Mouse (Mus musculus) hindbrain, embryonic 13.5 days (tissue): ENCODE data around the gene Pfas. TPM values are rescaled to one million over a fixed set of nuclear protein-coding genes. Genes with fewer than 3 reads are reported as not detected.

ENCODE experiments used
- ATAC-seq: fragments of 200-750 bp; cut with Nextera tagmentation; 2 replicates; pipeline ENCODE4 v1.8.0; 2017; ENCODE audit warnings: moderate TSS enrichment; ENCODE audit not compliant: low FRiP score
- H3K27ac ChIP-seq: fragments of 300-500 bp; sonication (generic); 2 replicates; pipeline ENCODE4 v1.5.1; 2015; ENCODE audit warnings: inconsistent platforms, mild to moderate bottlenecking, moderate library complexity
- H3K27me3 ChIP-seq: fragments of 300-500 bp; sonication (generic); 2 replicates; pipeline ENCODE4 v1.6.1; 2015; ENCODE audit warnings: mild to moderate bottlenecking, inconsistent platforms
- H3K36me3 ChIP-seq: fragments of 300-500 bp; sonication (generic); 2 replicates; pipeline ENCODE4 v1.6.1; 2015; ENCODE audit warnings: mild to moderate bottlenecking, inconsistent platforms
- H3K4me1 ChIP-seq: fragments of 300-500 bp; sonication (generic); replicated peaks from 2 replicates; pipeline ENCODE4 v1.6.1; 2015; ENCODE audit warnings: inconsistent platforms
- H3K4me2 ChIP-seq: fragments of 300-500 bp; sonication (generic); 2 replicates; pipeline ENCODE4 v1.6.1; 2015; ENCODE audit warnings: inconsistent platforms, mild to moderate bottlenecking, moderate library complexity
- H3K4me3 ChIP-seq: fragments of 300-500 bp; sonication (generic); 2 replicates; pipeline ENCODE4 v1.5.1; 2015; ENCODE audit warnings: mild to moderate bottlenecking, inconsistent platforms
- H3K9ac ChIP-seq: fragments of 300-500 bp; sonication (generic); 2 replicates; pipeline ENCODE4 v1.6.1; 2015; ENCODE audit warnings: mild to moderate bottlenecking, inconsistent platforms
- H3K9me3 ChIP-seq: fragments of 300-500 bp; sonication (generic); 2 replicates; pipeline ENCODE4 v1.6.1; 2016; ENCODE audit warnings: inconsistent platforms
- WGBS: fragments of 180-500 bp; shearing (Covaris S2); methylation state at CpG from one replicate; pipeline ENCODE4 v1.1.7; 2015; 5-methylcytosine and 5-hydroxymethylcytosine counted together
- polyA plus RNA-seq: library from polyadenylated mRNA; unstranded; fragments of >200 nt; fragmentation: Nextera tagmentation; extraction: Ambion mirVana; gene quantifications from 2 replicates; pipeline ENCODE4 v1.2.1, GENCODE M21; 2015

The Pfas gene
- 19.1 and 20.4 TPM in 2 replicates for polyA plus RNA-seq

- Histone ChIP-seq H3K36me3 (no peaks in the 10 kb centered on the region), H3K9me3 (no peaks in the 10 kb centered on the region), H3K4me2 (peak within 1 kb of the TSS; percentile 70), H3K27ac (peak within 1 kb of the TSS; percentile 46), H3K9ac (peak within 1 kb of the TSS; percentile 78), H3K4me3 (peak within 1 kb of the TSS; percentile 70), H3K27me3 (no peaks in the 10 kb centered on the region), H3K4me1 (peaks cover 26% of the 10 kb centered on the region)
- peak; percentile 79 for ATAC-seq
- WGBS, result 9% methylated on average over 38 of the region's 38 CpGs
These were observed at the start of gene Pfas for GRCm38 (mm10) chr11:69008182-69009121. Gene Pfas, minus strand, starts transcription at chr11:69008460.

DNA sequence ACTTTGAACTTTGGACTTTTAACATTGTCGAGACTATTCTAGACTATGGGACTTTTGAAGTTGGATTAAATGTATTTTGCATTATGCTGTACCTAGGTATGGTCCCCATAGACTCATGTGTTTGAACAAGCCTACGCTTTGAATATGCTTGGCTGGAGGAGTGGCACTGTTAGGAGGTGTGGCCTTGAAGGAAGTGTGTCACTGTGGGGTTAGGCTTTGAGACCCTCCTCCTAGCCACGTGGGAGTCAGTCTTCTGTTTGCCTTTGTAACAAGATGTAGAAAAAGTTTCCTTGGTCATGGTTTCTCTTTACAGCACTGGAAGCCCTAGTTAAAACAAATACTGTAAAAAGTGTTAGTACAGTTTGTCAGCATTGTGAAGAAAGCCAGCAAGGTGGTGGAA lies 45.6 kb upstream of the Pfas start:
- 82% methylated on average over 3 of the region's 3 CpGs for WGBS
- no peak for ATAC-seq
- Histone ChIP-seq H3K9me3 (no peaks in the 10 kb centered on the region), H3K27me3 (no peaks in the 10 kb centered on the region), H3K4me3 (no peak overlapping the region), H3K36me3 (no peaks in the 10 kb centered on the region), H3K4me1 (peaks cover 11% of the 10 kb centered on the region), H3K9ac (no peak overlapping the region), H3K27ac (no peak overlapping the region), H3K4me2 (no peak overlapping the region)

DNA sequence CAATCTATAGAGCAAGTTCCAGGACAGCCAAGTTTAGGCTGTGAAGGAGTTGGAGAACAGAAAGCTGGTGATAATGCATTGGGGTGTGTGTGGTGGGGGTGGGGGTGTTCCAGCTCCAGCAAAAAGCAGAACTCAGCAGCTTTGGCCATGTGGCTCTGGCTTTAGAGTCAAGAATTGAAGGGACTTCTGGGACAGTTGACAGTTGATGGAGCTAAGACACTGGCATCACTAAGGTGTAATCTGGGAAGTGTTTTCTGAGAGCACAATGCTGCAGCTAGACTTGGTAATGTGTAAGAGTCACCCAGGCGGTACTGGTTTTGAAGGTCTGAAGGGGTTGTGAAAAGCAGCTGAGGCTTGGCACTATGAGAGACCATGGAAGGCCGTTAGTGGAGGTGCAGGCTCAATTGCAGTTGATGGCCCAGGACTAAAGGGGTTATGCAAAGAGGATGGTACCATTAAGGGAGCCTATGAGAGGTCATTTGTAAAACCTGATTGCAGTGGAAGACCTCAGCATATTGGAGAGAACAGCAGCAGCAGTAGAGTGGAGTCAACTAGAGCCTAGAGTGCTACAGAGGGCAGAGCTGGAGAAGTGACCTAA lies 44.7 kb upstream of the Pfas start:
- ATAC-seq, result no peak
- Histone ChIP-seq H3K27me3 (no peaks in the 10 kb centered on the region), H3K4me3 (no peak overlapping the region), H3K36me3 (no peaks in the 10 kb centered on the region), H3K27ac (no peak overlapping the region), H3K4me2 (no peak overlapping the region), H3K9me3 (no peaks in the 10 kb centered on the region), H3K9ac (no peak overlapping the region), H3K4me1 (peaks cover 2% of the 10 kb centered on the region)
- 93% methylated on average over 2 of the region's 2 CpGs for WGBS

DNA sequence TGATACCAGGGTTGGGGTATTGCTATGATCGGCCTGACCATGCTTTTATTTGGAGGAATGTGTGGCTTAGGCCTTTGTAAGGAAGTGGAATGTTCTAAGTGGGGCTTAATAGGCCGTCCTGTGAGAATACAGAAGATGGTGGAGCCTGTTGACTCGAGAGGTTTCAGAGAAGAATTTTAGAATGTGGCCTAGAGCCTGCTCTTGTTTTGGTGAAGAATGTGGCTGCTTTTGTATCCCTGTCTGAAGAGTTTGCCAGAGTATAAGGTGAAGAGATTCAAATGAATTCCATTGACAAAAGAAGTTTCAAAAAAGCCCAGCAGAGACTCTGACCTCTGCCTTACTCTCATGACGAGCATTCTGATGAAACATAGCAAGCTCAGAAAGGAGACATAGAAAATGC lies 43.5 kb upstream of the Pfas start:
- WGBS, result 51% methylated on average over 4 of the region's 4 CpGs
- H3K9me3 ChIP-seq, result no peaks in the 10 kb centered on the region
- no peak for ATAC-seq
- no peak overlapping the region for H3K27ac ChIP-seq
- no peaks in the 10 kb centered on the region for H3K36me3 ChIP-seq
- H3K4me1 ChIP-seq, result peaks cover 10% of the 10 kb centered on the region
- no peak overlapping the region for H3K9ac ChIP-seq
- no peaks in the 10 kb centered on the region for H3K27me3 ChIP-seq
- no peak overlapping the region for H3K4me2 ChIP-seq
- H3K4me3 ChIP-seq, result no peak overlapping the region

DNA sequence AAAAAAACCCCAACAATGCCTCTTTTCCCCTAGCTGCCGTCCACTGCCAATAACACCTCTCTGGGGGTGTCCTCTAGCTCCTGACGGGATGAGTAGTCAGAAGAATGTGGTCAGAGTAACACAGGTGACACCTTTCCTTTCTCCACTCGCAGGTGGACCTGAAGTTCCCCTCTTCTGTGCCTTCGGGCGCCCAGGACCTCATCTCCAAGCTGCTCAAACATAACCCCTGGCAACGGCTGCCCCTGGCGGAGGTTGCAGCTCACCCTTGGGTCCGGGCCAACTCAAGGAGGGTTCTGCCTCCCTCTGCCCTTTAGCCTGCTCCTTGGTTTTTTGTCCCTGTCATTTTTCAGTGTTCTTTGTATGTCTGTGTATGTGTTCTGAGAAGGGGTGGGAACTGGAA lies 42.5 kb upstream of the Pfas start:
- Histone ChIP-seq H3K27ac (no peak overlapping the region), H3K27me3 (no peaks in the 10 kb centered on the region), H3K9me3 (no peaks in the 10 kb centered on the region), H3K4me3 (no peak overlapping the region), H3K36me3 (no peaks in the 10 kb centered on the region), H3K4me2 (no peak overlapping the region), H3K9ac (no peak overlapping the region), H3K4me1 (peaks cover 20% of the 10 kb centered on the region)
- 86% methylated on average over 8 of the region's 8 CpGs for WGBS
- ATAC-seq, result no peak

DNA sequence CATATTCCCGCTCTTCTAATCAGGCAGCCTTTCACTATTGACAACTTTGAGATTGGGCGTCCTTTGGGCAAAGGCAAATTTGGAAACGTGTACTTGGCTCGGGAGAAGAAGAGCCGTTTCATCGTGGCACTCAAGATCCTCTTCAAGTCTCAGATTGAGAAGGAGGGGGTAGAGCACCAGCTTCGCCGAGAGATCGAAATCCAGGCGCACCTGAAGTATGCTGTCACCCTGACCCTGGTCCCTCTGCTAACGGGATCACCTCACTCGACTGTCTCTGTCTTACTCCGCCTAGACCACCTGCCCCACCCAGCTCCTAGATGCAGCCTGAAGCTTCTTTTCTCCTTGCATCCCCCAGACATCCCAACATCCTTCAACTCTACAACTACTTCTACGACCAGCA lies 39.9 kb upstream of the Pfas start:
- Histone ChIP-seq H3K27ac (no peak overlapping the region), H3K9me3 (no peaks in the 10 kb centered on the region), H3K27me3 (no peaks in the 10 kb centered on the region), H3K4me2 (no peak overlapping the region), H3K4me1 (peaks cover 22% of the 10 kb centered on the region), H3K4me3 (no peak overlapping the region), H3K9ac (no peak overlapping the region), H3K36me3 (no peaks in the 10 kb centered on the region)
- no peak for ATAC-seq
- 94% methylated on average over 14 of the region's 14 CpGs for WGBS

DNA sequence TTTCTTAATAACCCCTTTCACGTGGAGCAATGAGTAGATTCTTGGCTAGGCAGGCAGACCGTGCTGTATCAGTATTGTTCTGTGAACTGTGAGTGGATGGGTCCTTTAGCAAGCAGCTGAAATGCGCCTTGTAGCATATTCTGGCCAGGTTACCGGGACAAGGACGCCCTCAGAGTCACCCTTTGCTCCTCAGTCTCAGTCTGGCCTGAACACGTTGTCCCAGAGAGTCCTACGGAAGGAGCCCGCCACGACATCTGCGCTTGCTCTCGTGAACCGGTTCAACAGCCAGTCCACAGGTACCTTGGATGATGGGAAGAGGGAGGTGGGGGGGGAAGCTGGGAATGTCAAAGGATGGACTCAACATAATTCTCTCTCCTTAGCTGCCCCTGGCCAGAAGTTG lies 39.3 kb upstream of the Pfas start:
- no peaks in the 10 kb centered on the region for H3K36me3 ChIP-seq
- peak overlapping the region; percentile 99; the same call in 1 of the 2 replicates for H3K4me2 ChIP-seq
- H3K9me3 ChIP-seq, result no peaks in the 10 kb centered on the region
- ATAC-seq, result no peak
- no peak overlapping the region for H3K9ac ChIP-seq
- no peak overlapping the region for H3K4me3 ChIP-seq
- H3K27me3 ChIP-seq, result no peaks in the 10 kb centered on the region
- H3K4me1 ChIP-seq, result peaks cover 22% of the 10 kb centered on the region
- 91% methylated on average over 12 of the region's 12 CpGs for WGBS
- H3K27ac ChIP-seq, result no peak overlapping the region

GRCm38 (mm10) chr11:69046395-69046774 lies 38.1 kb upstream of the Pfas start:
- Histone ChIP-seq H3K36me3 (no peaks in the 10 kb centered on the region), H3K4me2 (peak overlapping the region; percentile 99), H3K4me3 (peak overlapping the region; percentile 66), H3K27ac (no peak overlapping the region), H3K4me1 (peaks cover 22% of the 10 kb centered on the region), H3K27me3 (no peaks in the 10 kb centered on the region), H3K9ac (peak overlapping the region; percentile 65; the same call in 1 of the 2 replicates), H3K9me3 (no peaks in the 10 kb centered on the region)
- no peak for ATAC-seq
- WGBS, result 19% methylated on average over 9 of the region's 9 CpGs

- Histone ChIP-seq H3K36me3 (no peaks in the 10 kb centered on the region), H3K27ac (peak within 1 kb of the TSS; percentile 65), H3K4me1 (peaks cover 22% of the 10 kb centered on the region), H3K9me3 (no peaks in the 10 kb centered on the region), H3K4me3 (peak within 1 kb of the TSS; percentile 66), H3K27me3 (no peaks in the 10 kb centered on the region), H3K9ac (peak within 1 kb of the TSS; percentile 65), H3K4me2 (peak within 1 kb of the TSS; percentile 99)
- ATAC-seq, result peak; percentile 71
- WGBS, result under 1% methylated on average over 54 of the region's 54 CpGs
These were observed 37.5 kb upstream of the Pfas start, which contains the start of gene Aurkb for GRCm38 (mm10) chr11:69045531-69046394. Gene Aurkb, plus strand, starts transcription at chr11:69045647.

- Histone ChIP-seq H3K27ac (peak overlapping the region; percentile 88; the same call in 1 of the 2 replicates), H3K9me3 (no peaks in the 10 kb centered on the region), H3K4me2 (no peak overlapping the region; the same call in 1 of the 2 replicates), H3K9ac (no peak overlapping the region), H3K27me3 (no peaks in the 10 kb centered on the region), H3K4me1 (peaks cover 33% of the 10 kb centered on the region), H3K36me3 (peaks cover 28% of the 10 kb centered on the region), H3K4me3 (no peak overlapping the region)
- ATAC-seq, result no peak
- WGBS, result 75% methylated on average over 5 of the region's 5 CpGs
These were observed 29.9 kb upstream of the Pfas start for GRCm38 (mm10) chr11:69038173-69038572.

- peak overlapping the region; percentile 60 for H3K4me2 ChIP-seq
- H3K27me3 ChIP-seq, result no peaks in the 10 kb centered on the region
- ATAC-seq, result peak; percentile 18; the same call in 1 of the 2 replicates
- no peaks in the 10 kb centered on the region for H3K9me3 ChIP-seq
- peak overlapping the region; percentile 68 for H3K4me3 ChIP-seq
- peak overlapping the region; percentile 84 for H3K27ac ChIP-seq
- peaks cover 33% of the 10 kb centered on the region for H3K4me1 ChIP-seq
- H3K9ac ChIP-seq, result peak overlapping the region; percentile 80
- H3K36me3 ChIP-seq, result peaks cover 35% of the 10 kb centered on the region
- under 1% methylated on average over 34 of the region's 34 CpGs for WGBS
These were observed 29.2 kb upstream of the Pfas start for GRCm38 (mm10) chr11:69037231-69038061.
